Mouse (Mus musculus) bone marrow, adult 2 months (tissue): Measurements from ENCODE around the gene Gm11127.
"Not testable (repeated sequence)": the region's sequence is repeated elsewhere in the genome, so short reads cannot be mapped to it uniquely, and the experiment has no call there.

Experiments
- CTCF ChIP-seq: fragments of 200-500 bp; IDR thresholded peaks from 2 replicates; pipeline ENCODE4 v1.5.1; 2011; ENCODE audit warnings: low read length, control low read depth; ENCODE audit not compliant: control insufficient read depth, insufficient read depth
- POLR2A ChIP-seq: fragments of 200-500 bp; IDR thresholded peaks from 2 replicates; pipeline ENCODE4 v1.6.1; 2011; ENCODE audit warnings: low read depth, mild to moderate bottlenecking, control low read depth, low read length, borderline replicate concordance; ENCODE audit not compliant: control insufficient read depth

GRCm38 (mm10) chr17:36040604-36041003 is 17.6 kb downstream of the Gm11127 start:
- not testable (repeated sequence) for TF ChIP-seq CTCF, POLR2A
